Comparison of ENCODE assay signal across 8 mouse cellular contexts in genomic region chr15:82341036-82341501, GRCm38 (mm10). TPM values are rescaled to one million over a fixed set of nuclear protein-coding genes. Genes with fewer than 3 reads are reported as not detected.
A peak's percentile ranks its signal among the peaks of the same experiment; 100 is the strongest.
DNase-seq lines count a peak whose midpoint lies in the region; ATAC-seq and TF ChIP-seq lines count a peak whose summit lies in the region.

No protein-coding gene starts in this region.

- no peaks in the 10 kb centered on the region for H3K27me3 ChIP-seq in ES-Bruce4 (ENCODE audit: control insufficient read depth, insufficient read depth, low read length, poor library complexity, severe bottlenecking)
- no peaks in the 10 kb centered on the region for H3K27me3 ChIP-seq in intestine, embryonic 16.5 days (replicated peaks; ENCODE audit: control insufficient read depth, insufficient read depth, low read length)
- H3K27me3 ChIP-seq in lung, embryonic 14.5 days (ENCODE audit: insufficient read depth, low read length) = no peaks in the 10 kb centered on the region
- peaks cover 14% of the 10 kb centered on the region for H3K27me3 ChIP-seq in neural tube, embryonic 15.5 days (replicated peaks)

- DNase-seq in embryo, embryonic 10.5 days (ENCODE audit: low spot score) = peak; percentile 47
- DNase-seq in heart, adult 11 months = peak; percentile 98
- peak; percentile 78 for DNase-seq in lung, embryonic 14.5 days
- no peak for DNase-seq in frontal cortex, adult 2 months (ENCODE audit: extremely low spot score in 1 of 2, low spot score in 1 of 2)
- no peak for DNase-seq in cerebellum, adult 11-12 months

- 2% methylated on average over 38 of the region's 40 CpGs for WGBS in intestine, embryonic 16.5 days
- 2% methylated on average over 32 of the region's 40 CpGs for WGBS in lung, embryonic 14.5 days
- 7% methylated on average over 39 of the region's 40 CpGs for WGBS in neural tube, embryonic 15.5 days

- H3K9ac ChIP-seq in ES-Bruce4 (ENCODE audit: low read depth, poor library complexity, severe bottlenecking) = peak overlapping the region; percentile 56
- H3K9ac ChIP-seq in intestine, embryonic 16.5 days (ENCODE audit: low read depth, low read length) = peak overlapping the region; percentile 90
- peak overlapping the region; percentile 75 for H3K9ac ChIP-seq in lung, embryonic 14.5 days
- H3K9ac ChIP-seq in neural tube, embryonic 15.5 days (replicated peaks) = peak overlapping the region; percentile 37

- H3K9me3 ChIP-seq in ES-Bruce4 (replicated peaks; ENCODE audit: control insufficient read depth, insufficient read depth, low read length, poor library complexity, severe bottlenecking) = no peaks in the 10 kb centered on the region
- H3K9me3 ChIP-seq in intestine, embryonic 16.5 days (ENCODE audit: control insufficient read depth, low read length) = no peaks in the 10 kb centered on the region
- no peaks in the 10 kb centered on the region for H3K9me3 ChIP-seq in lung, embryonic 14.5 days (ENCODE audit: low read depth, low read length)
- H3K9me3 ChIP-seq in neural tube, embryonic 15.5 days (replicated peaks) = no peaks in the 10 kb centered on the region

- no peak overlapping the region for H3K27ac ChIP-seq in ES-Bruce4 (ENCODE audit: insufficient read depth, low read length)
- H3K27ac ChIP-seq in intestine, embryonic 16.5 days (ENCODE audit: low read length) = peak overlapping the region; percentile 91
- peak overlapping the region; percentile 87 for H3K27ac ChIP-seq in lung, embryonic 14.5 days (ENCODE audit: low read depth)
- no peak overlapping the region; the same call in 1 of the 2 replicates for H3K27ac ChIP-seq in neural tube, embryonic 15.5 days (replicated peaks)

- TF ChIP-seq POLR2A in ES-Bruce4 (IDR thresholded peaks at IDR 0.05; ENCODE audit: insufficient read depth, low read length) = no peak

- ATAC-seq in intestine, embryonic 16.5 days = peak; percentile 5; the same call in 1 of the 2 replicates
- peak; percentile 8; the same call in 1 of the 2 replicates for ATAC-seq in lung, embryonic 14.5 days (ENCODE audit: insufficient read depth)
- no peak for ATAC-seq in neural tube, embryonic 15.5 days (ENCODE audit: low FRiP score)

- TF ChIP-seq CTCF in ES-Bruce4 (IDR thresholded peaks at IDR 0.05; ENCODE audit: low read depth, low read length) = no peak
- TF ChIP-seq CTCF in lung, embryonic 14.5 days (IDR thresholded peaks at IDR 0.05; ENCODE audit: low read depth) = no peak

- no peak for TF ChIP-seq EP300 in ES-Bruce4 (IDR thresholded peaks at IDR 0.05; ENCODE audit: insufficient read depth, low read depth, low read length)

- H3K4me2 ChIP-seq in intestine, embryonic 16.5 days (ENCODE audit: low read depth, low read length) = peak overlapping the region; percentile 77
- peak overlapping the region; percentile 68 for H3K4me2 ChIP-seq in lung, embryonic 14.5 days
- peak overlapping the region; percentile 56 for H3K4me2 ChIP-seq in neural tube, embryonic 15.5 days

- H3K4me3 ChIP-seq in ES-Bruce4 (ENCODE audit: low read depth, low read length) = peak overlapping the region; percentile 45
- H3K4me3 ChIP-seq in intestine, embryonic 16.5 days (ENCODE audit: low read length) = peak overlapping the region; percentile 59
- H3K4me3 ChIP-seq in lung, embryonic 14.5 days (ENCODE audit: low read depth, low read length) = peak overlapping the region; percentile 51
- H3K4me3 ChIP-seq in neural tube, embryonic 15.5 days (replicated peaks) = peak overlapping the region; percentile 34

- no peaks in the 10 kb centered on the region for H3K36me3 ChIP-seq in ES-Bruce4 (ENCODE audit: control insufficient read depth, insufficient read depth, low read length, poor library complexity, severe bottlenecking)
- no peaks in the 10 kb centered on the region for H3K36me3 ChIP-seq in intestine, embryonic 16.5 days (ENCODE audit: control insufficient read depth, insufficient read depth, low read length)
- H3K36me3 ChIP-seq in lung, embryonic 14.5 days (ENCODE audit: insufficient read depth) = peaks cover 8% of the 10 kb centered on the region
- no peaks in the 10 kb centered on the region for H3K36me3 ChIP-seq in neural tube, embryonic 15.5 days

- peaks cover 4% of the 10 kb centered on the region for H3K4me1 ChIP-seq in ES-Bruce4 (ENCODE audit: control insufficient read depth, insufficient read depth, low read length)
- peaks cover 39% of the 10 kb centered on the region for H3K4me1 ChIP-seq in intestine, embryonic 16.5 days (ENCODE audit: control insufficient read depth, insufficient read depth, low read length)
- peaks cover 8% of the 10 kb centered on the region; the same call in 1 of the 2 replicates for H3K4me1 ChIP-seq in lung, embryonic 14.5 days (ENCODE audit: insufficient read depth)
- peaks cover 37% of the 10 kb centered on the region for H3K4me1 ChIP-seq in neural tube, embryonic 15.5 days

RNA-seq across cellular contexts. Expression of gene Smdt1, which starts 2.3 kb away (rescaled TPM):
- polyA plus RNA-seq in ES-Bruce4 (2011; ENCODE audit: insufficient read depth, insufficient read length, low read depth, missing spikeins) = 84.8 and 86.7 TPM in 2 replicates
- polyA plus RNA-seq in intestine, embryonic 16.5 days (2015; fragmentation: Nextera tagmentation; extraction: Ambion mirVana) = 332 and 340 TPM in 2 replicates
- polyA plus RNA-seq in lung, embryonic 14.5 days (2014; fragmentation: Nextera tagmentation; extraction: Ambion mirVana) = 218 and 226 TPM in 2 replicates
- polyA plus RNA-seq in neural tube, embryonic 15.5 days (2015; fragmentation: Nextera tagmentation; extraction: Ambion mirVana) = 392 and 440 TPM in 2 replicates
- 288 and 325 TPM in 2 replicates for polyA plus RNA-seq in frontal cortex, adult 2 months (2012; rRNA removed)

RNA-seq across cellular contexts. Expression of gene Pheta2, which starts 2.3 kb away (rescaled TPM):
- polyA plus RNA-seq in ES-Bruce4 (2011; ENCODE audit: insufficient read depth, insufficient read length, low read depth, missing spikeins) = 1.8 and 2.7 TPM in 2 replicates
- polyA plus RNA-seq in intestine, embryonic 16.5 days (2015; fragmentation: Nextera tagmentation; extraction: Ambion mirVana) = 11.6 and 13.2 TPM in 2 replicates
- polyA plus RNA-seq in lung, embryonic 14.5 days (2014; fragmentation: Nextera tagmentation; extraction: Ambion mirVana) = 13.8 and 14.4 TPM in 2 replicates
- polyA plus RNA-seq in neural tube, embryonic 15.5 days (2015; fragmentation: Nextera tagmentation; extraction: Ambion mirVana) = 2.4 and 6.6 TPM in 2 replicates
- polyA plus RNA-seq in frontal cortex, adult 2 months (2012; rRNA removed) = 0.48 and 0.70 TPM in 2 replicates

RNA-seq across cellular contexts. Expression of gene Naga, which starts 2.3 kb away (rescaled TPM):
- 29.5 and 30.0 TPM in 2 replicates for polyA plus RNA-seq in ES-Bruce4 (2011; ENCODE audit: insufficient read depth, insufficient read length, low read depth, missing spikeins)
- polyA plus RNA-seq in intestine, embryonic 16.5 days (2015; fragmentation: Nextera tagmentation; extraction: Ambion mirVana) = 296 and 437 TPM in 2 replicates
- polyA plus RNA-seq in lung, embryonic 14.5 days (2014; fragmentation: Nextera tagmentation; extraction: Ambion mirVana) = 40.3 and 45.9 TPM in 2 replicates
- 33.4 and 41.8 TPM in 2 replicates for polyA plus RNA-seq in neural tube, embryonic 15.5 days (2015; fragmentation: Nextera tagmentation; extraction: Ambion mirVana)
- polyA plus RNA-seq in frontal cortex, adult 2 months (2012; rRNA removed) = 53.4 and 58.3 TPM in 2 replicates

RNA-seq across cellular contexts. Expression of gene Ndufa6, which starts 13.1 kb away (rescaled TPM):
- 212 and 236 TPM in 2 replicates for polyA plus RNA-seq in ES-Bruce4 (2011; ENCODE audit: insufficient read depth, insufficient read length, low read depth, missing spikeins)
- 561 and 588 TPM in 2 replicates for polyA plus RNA-seq in intestine, embryonic 16.5 days (2015; fragmentation: Nextera tagmentation; extraction: Ambion mirVana)
- polyA plus RNA-seq in lung, embryonic 14.5 days (2014; fragmentation: Nextera tagmentation; extraction: Ambion mirVana) = 289 and 322 TPM in 2 replicates
- polyA plus RNA-seq in neural tube, embryonic 15.5 days (2015; fragmentation: Nextera tagmentation; extraction: Ambion mirVana) = 409 and 417 TPM in 2 replicates
- 498 and 573 TPM in 2 replicates for polyA plus RNA-seq in frontal cortex, adult 2 months (2012; rRNA removed)

RNA-seq across cellular contexts. Expression of gene Cyp2d22, which starts 39.0 kb away (rescaled TPM):
- polyA plus RNA-seq in ES-Bruce4 (2011; ENCODE audit: insufficient read depth, insufficient read length, low read depth, missing spikeins) = 1.1 and 1.9 TPM in 2 replicates
- 14.1 and 14.9 TPM in 2 replicates for polyA plus RNA-seq in intestine, embryonic 16.5 days (2015; fragmentation: Nextera tagmentation; extraction: Ambion mirVana)
- polyA plus RNA-seq in lung, embryonic 14.5 days (2014; fragmentation: Nextera tagmentation; extraction: Ambion mirVana) = 4.1 and 5.5 TPM in 2 replicates
- polyA plus RNA-seq in neural tube, embryonic 15.5 days (2015; fragmentation: Nextera tagmentation; extraction: Ambion mirVana) = 2.1 and 3.3 TPM in 2 replicates
- 46.2 and 52.6 TPM in 2 replicates for polyA plus RNA-seq in frontal cortex, adult 2 months (2012; rRNA removed)

Comparison
In these comparisons a context has a peak if more than half of its experiments do, and no peak if none do; other contexts are left out.
1. H3K27ac ChIP-seq: peak in intestine, embryonic 16.5 days (single experiment) and lung, embryonic 14.5 days (single experiment); none in ES-Bruce4 (single experiment) and neural tube, embryonic 15.5 days (single experiment).
2. H3K9ac ChIP-seq: peak in every context shown above with its lines; median percentile 90 in intestine, embryonic 16.5 days; 75 in lung, embryonic 14.5 days; 56 in ES-Bruce4; 37 in neural tube, embryonic 15.5 days.
3. DNase-seq: peak in embryo, embryonic 10.5 days (single experiment), heart, adult 11 months (single experiment) and lung, embryonic 14.5 days (single experiment); none in frontal cortex, adult 2 months (0 of 2) and cerebellum, adult 11-12 months (single experiment).
4. Peak in every context shown above with its lines, with median percentiles within 50 percentile points of each other: H3K4me3 ChIP-seq and H3K4me2 ChIP-seq.